ENCODE assay signal across 8 mouse cellular contexts in the genomic region with DNA sequence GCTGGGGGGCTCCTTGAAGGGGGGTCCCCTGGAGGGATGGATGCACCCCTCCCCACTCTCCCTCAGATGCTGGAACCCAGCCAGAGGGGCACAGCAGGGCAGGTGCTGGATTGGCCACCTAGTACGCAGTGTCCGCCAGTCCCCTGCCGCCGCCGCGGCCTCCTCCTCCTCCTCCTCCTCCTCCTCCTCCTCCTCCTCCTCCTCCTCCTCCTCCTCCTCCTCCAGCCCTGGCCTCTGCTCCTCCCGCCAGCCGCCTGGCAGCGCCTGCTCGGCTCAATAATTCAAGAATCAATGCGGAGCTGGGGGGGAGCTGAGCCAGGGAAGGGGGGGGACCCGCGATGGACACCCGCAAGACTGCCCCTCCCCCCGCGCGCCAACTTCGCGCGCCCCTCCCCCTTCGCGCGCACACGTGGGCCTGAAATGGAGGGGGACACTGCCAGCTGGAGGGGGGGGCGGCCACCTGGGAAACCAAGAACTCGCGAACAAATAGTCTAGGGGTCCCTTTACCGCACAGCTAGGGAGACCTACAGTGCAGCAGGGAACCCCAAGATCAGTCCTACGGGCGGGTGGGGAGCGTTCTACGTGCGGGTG. TPM values are rescaled to one million over a fixed set of nuclear protein-coding genes. Genes with fewer than 3 reads are reported as not detected.
DNase-seq lines count a peak whose midpoint lies in the region; ATAC-seq and TF ChIP-seq lines count a peak whose summit lies in the region.

No protein-coding gene starts in this region.

- no peak for TF ChIP-seq CTCF in forebrain, postnatal 0 days (IDR thresholded peaks at IDR 0.05; ENCODE audit: low read depth)

- no peaks in the 10 kb centered on the region for H3K36me3 ChIP-seq in forebrain, postnatal 0 days (ENCODE audit: insufficient read depth)
- no peaks in the 10 kb centered on the region for H3K36me3 ChIP-seq in hindbrain, embryonic 13.5 days
- no peaks in the 10 kb centered on the region for H3K36me3 ChIP-seq in midbrain, embryonic 14.5 days (ENCODE audit: control insufficient read depth, insufficient read depth, low read length)

- peak overlapping the region; percentile 36 for H3K4me3 ChIP-seq in forebrain, postnatal 0 days (ENCODE audit: low read depth, low read length)
- H3K4me3 ChIP-seq in hindbrain, embryonic 13.5 days = peak overlapping the region; percentile 40
- H3K4me3 ChIP-seq in midbrain, embryonic 14.5 days (replicated peaks; ENCODE audit: low read depth, low read length) = peak overlapping the region; percentile 28

- ATAC-seq in forebrain, postnatal 0 days = no peak
- no peak for ATAC-seq in hindbrain, embryonic 13.5 days (ENCODE audit: low FRiP score)
- no peak for ATAC-seq in midbrain, embryonic 14.5 days (ENCODE audit: low FRiP score, low TSS enrichment)

- H3K27me3 ChIP-seq in forebrain, postnatal 0 days (ENCODE audit: insufficient read depth, low read length) = no peaks in the 10 kb centered on the region
- H3K27me3 ChIP-seq in hindbrain, embryonic 13.5 days = peaks cover 60% of the 10 kb centered on the region
- H3K27me3 ChIP-seq in midbrain, embryonic 14.5 days (ENCODE audit: control insufficient read depth, insufficient read depth, low read length) = peaks cover 23% of the 10 kb centered on the region; the same call in 1 of the 2 replicates

- no peaks in the 10 kb centered on the region for H3K4me1 ChIP-seq in forebrain, postnatal 0 days (ENCODE audit: insufficient read depth)
- peaks cover 50% of the 10 kb centered on the region for H3K4me1 ChIP-seq in hindbrain, embryonic 13.5 days (replicated peaks)
- H3K4me1 ChIP-seq in midbrain, embryonic 14.5 days (ENCODE audit: control insufficient read depth, insufficient read depth, low read length) = peaks cover 17% of the 10 kb centered on the region

- H3K9me3 ChIP-seq in forebrain, postnatal 0 days (ENCODE audit: low read length) = no peaks in the 10 kb centered on the region
- H3K9me3 ChIP-seq in hindbrain, embryonic 13.5 days = no peaks in the 10 kb centered on the region
- no peaks in the 10 kb centered on the region for H3K9me3 ChIP-seq in midbrain, embryonic 14.5 days (ENCODE audit: control insufficient read depth, low read length)

- DNase-seq in lung, adult 18-20 months = peak; percentile 21 to 28
- DNase-seq in lung, postnatal 36 days = no peak
- DNase-seq in brain, adult 2 months (ENCODE audit: low read depth, low spot score) = peak; percentile 42
- DNase-seq in forebrain, postnatal 0 days = no peak
- DNase-seq in left cerebral cortex, postnatal 14 days (ENCODE audit: low spot score in 2 of 2) = peak; percentile 24 to 34
- peak; percentile 51 for DNase-seq in midbrain, embryonic 14.5 days
- peak; percentile 2 for DNase-seq in yolk sac, embryonic 10.5 days (ENCODE audit: low spot score)

- H3K9ac ChIP-seq in forebrain, postnatal 0 days = peak overlapping the region; percentile 43
- peak overlapping the region; percentile 63 for H3K9ac ChIP-seq in hindbrain, embryonic 13.5 days
- peak overlapping the region; percentile 54; the same call in 1 of the 2 replicates for H3K9ac ChIP-seq in midbrain, embryonic 14.5 days (replicated peaks; ENCODE audit: low read length)

- H3K4me2 ChIP-seq in forebrain, postnatal 0 days (ENCODE audit: low read depth) = peak overlapping the region; percentile 74
- peak overlapping the region; percentile 61 for H3K4me2 ChIP-seq in hindbrain, embryonic 13.5 days
- peak overlapping the region; percentile 60 for H3K4me2 ChIP-seq in midbrain, embryonic 14.5 days (ENCODE audit: low read length)

- WGBS in forebrain, postnatal 0 days = 5% methylated on average over 22 of the region's 33 CpGs
- WGBS in hindbrain, embryonic 13.5 days = 0% methylated on average over 16 of the region's 33 CpGs
- WGBS in midbrain, embryonic 14.5 days = 1% methylated on average over 18 of the region's 33 CpGs

- H3K27ac ChIP-seq in forebrain, postnatal 0 days (ENCODE audit: low read depth, low read length) = 0 out of 2 replicates have a peak overlapping the region, but pooled peaks have one; percentile 4
- H3K27ac ChIP-seq in hindbrain, embryonic 13.5 days = no peak overlapping the region
- H3K27ac ChIP-seq in midbrain, embryonic 14.5 days (replicated peaks; ENCODE audit: low read depth, low read length) = no peak overlapping the region

- intact Hi-C loops in left cerebral cortex, postnatal 14 days (cut with DNase I) = loop anchor here (2.0 kb wide), 1 partner anchor 13 kb away; no protein-coding TSS in a partner anchor

RNA-seq across cellular contexts. Expression of gene Nfic, which starts 29.3 kb away (rescaled TPM):
- total RNA-seq in forebrain, postnatal 0 days (2014; rRNA removed) = 9.0 and 14.5 TPM in 2 replicates
- polyA plus RNA-seq in forebrain, postnatal 0 days (2015; fragmentation: Nextera tagmentation; extraction: Ambion mirVana) = 14.8 and 23.1 TPM in 2 replicates
- 21.3 and 22.4 TPM in 2 replicates for polyA plus RNA-seq in hindbrain, embryonic 13.5 days (2015; fragmentation: Nextera tagmentation; extraction: Ambion mirVana)
- total RNA-seq in left cerebral cortex, postnatal 14 days (2021) = 10 to 100 TPM; 67.0 to 69.8 TPM
- 11.2 and 13.7 TPM in 2 replicates for polyA plus RNA-seq in midbrain, embryonic 14.5 days (2014; fragmentation: Nextera tagmentation; extraction: Ambion mirVana)

RNA-seq across cellular contexts. Expression of gene Smim24, which starts 33.3 kb away (rescaled TPM):
- 0.77 and 1.3 TPM in 2 replicates for total RNA-seq in forebrain, postnatal 0 days (2014; rRNA removed)
- 1.7 TPM in 2 replicates for polyA plus RNA-seq in forebrain, postnatal 0 days (2015; fragmentation: Nextera tagmentation; extraction: Ambion mirVana)
- 1.8 TPM in 2 replicates for polyA plus RNA-seq in hindbrain, embryonic 13.5 days (2015; fragmentation: Nextera tagmentation; extraction: Ambion mirVana)
- total RNA-seq in left cerebral cortex, postnatal 14 days (2021) = 1 to 10 TPM; 1.8 to 1.9 TPM
- polyA plus RNA-seq in midbrain, embryonic 14.5 days (2014; fragmentation: Nextera tagmentation; extraction: Ambion mirVana) = 1.0 and 1.2 TPM in 2 replicates

RNA-seq across cellular contexts. Expression of gene Gm48552, which starts 37.4 kb away (rescaled TPM):
- total RNA-seq in forebrain, postnatal 0 days (2014; rRNA removed) = 5.8 and 16.6 TPM in 2 replicates
- 1.9 and 3.7 TPM in 2 replicates for polyA plus RNA-seq in forebrain, postnatal 0 days (2015; fragmentation: Nextera tagmentation; extraction: Ambion mirVana)
- 2.0 and 2.3 TPM in 2 replicates for polyA plus RNA-seq in hindbrain, embryonic 13.5 days (2015; fragmentation: Nextera tagmentation; extraction: Ambion mirVana)
- total RNA-seq in left cerebral cortex, postnatal 14 days (2021) = 1 to 10 TPM; 2.8 to 4.7 TPM
- 1.3 and 2.9 TPM in 2 replicates for polyA plus RNA-seq in midbrain, embryonic 14.5 days (2014; fragmentation: Nextera tagmentation; extraction: Ambion mirVana)

RNA-seq across cellular contexts. Expression of gene Gm48551, which starts 41.9 kb away (rescaled TPM):
- total RNA-seq in forebrain, postnatal 0 days (2014; rRNA removed) = 2.5 and 3.3 TPM in 2 replicates
- polyA plus RNA-seq in forebrain, postnatal 0 days (2015; fragmentation: Nextera tagmentation; extraction: Ambion mirVana) = 5.0 and 7.3 TPM in 2 replicates
- polyA plus RNA-seq in hindbrain, embryonic 13.5 days (2015; fragmentation: Nextera tagmentation; extraction: Ambion mirVana) = 6.5 and 8.1 TPM in 2 replicates
- 1 to 10 TPM; 2.4 to 3.2 TPM for total RNA-seq in left cerebral cortex, postnatal 14 days (2021)
- 4.5 and 8.2 TPM in 2 replicates for polyA plus RNA-seq in midbrain, embryonic 14.5 days (2014; fragmentation: Nextera tagmentation; extraction: Ambion mirVana)

RNA-seq across cellular contexts. Expression of gene Dohh, which starts 41.9 kb away (rescaled TPM):
- 126 and 139 TPM in 2 replicates for total RNA-seq in forebrain, postnatal 0 days (2014; rRNA removed)
- 111 and 125 TPM in 2 replicates for polyA plus RNA-seq in forebrain, postnatal 0 days (2015; fragmentation: Nextera tagmentation; extraction: Ambion mirVana)
- 72.1 and 74.8 TPM in 2 replicates for polyA plus RNA-seq in hindbrain, embryonic 13.5 days (2015; fragmentation: Nextera tagmentation; extraction: Ambion mirVana)
- 10 to 100 TPM; 82.4 to 88.6 TPM for total RNA-seq in left cerebral cortex, postnatal 14 days (2021)
- 59.5 and 79.6 TPM in 2 replicates for polyA plus RNA-seq in midbrain, embryonic 14.5 days (2014; fragmentation: Nextera tagmentation; extraction: Ambion mirVana)

Comparison
In these comparisons a context has a peak if more than half of its experiments do, and no peak if none do; other contexts are left out.
1. DNase-seq: peak in lung, adult 18-20 months (2 of 2), brain, adult 2 months (single experiment), left cerebral cortex, postnatal 14 days (2 of 2), midbrain, embryonic 14.5 days (single experiment) and yolk sac, embryonic 10.5 days (single experiment); none in lung, postnatal 36 days (single experiment) and forebrain, postnatal 0 days (single experiment).
2. Peak in every context shown above with its lines, with median percentiles within 50 percentile points of each other: H3K4me2 ChIP-seq, H3K4me3 ChIP-seq and H3K9ac ChIP-seq.